Mouse (Mus musculus) frontal cortex, adult (tissue): Measurements from ENCODE around the gene Ces1b.
A peak's percentile ranks its signal among the peaks of the same experiment; 100 is the strongest.

Source experiments
- ATAC-seq: cut with Nextera tagmentation; 2 replicates; pipeline ENCODE4 v1.9.2; 2017; ENCODE audit warnings: mild to moderate bottlenecking, moderate library complexity, mixed read lengths; ENCODE audit not compliant: low TSS enrichment

The Ces1b gene

GRCm38 (mm10) chr8:93079887-93080286 is at the start of gene Ces1b:
Ces1b (minus strand) TSS chr8:93080017.
- no peak for ATAC-seq

- no peak for ATAC-seq
Observed at GRCm38 (mm10) chr8:93126476-93126875, 46.7 kb upstream of the Ces1b start.

GRCm38 (mm10) chr8:93122005-93122404 is 42.2 kb upstream of the Ces1b start:
- ATAC-seq, result no peak

GRCm38 (mm10) chr8:93095376-93095775 is 15.6 kb upstream of the Ces1b start:
- peak; percentile 95 for ATAC-seq

GRCm38 (mm10) chr8:93091324-93091723 is 11.5 kb upstream of the Ces1b start:
- ATAC-seq, result no peak

- ATAC-seq, result no peak
Observed at GRCm38 (mm10) chr8:93088686-93089122, 8.9 kb upstream of the Ces1b start.

- no peak for ATAC-seq
Observed at GRCm38 (mm10) chr8:93088193-93088592, 8.4 kb upstream of the Ces1b start.

GRCm38 (mm10) chr8:93075251-93075650 is 4.6 kb downstream of the Ces1b start:
- ATAC-seq, result no peak

- no peak for ATAC-seq
Observed at GRCm38 (mm10) chr8:93063416-93064117, 16.2 kb downstream of the Ces1b start.

GRCm38 (mm10) chr8:93059185-93059584 is 20.6 kb downstream of the Ces1b start:
- peak; percentile 90 for ATAC-seq

- no peak for ATAC-seq
Observed at GRCm38 (mm10) chr8:93055238-93055637, 24.6 kb downstream of the Ces1b start.

GRCm38 (mm10) chr8:93048510-93049416 is 31.1 kb downstream of the Ces1b start:
- ATAC-seq, result peak; percentile 90

GRCm38 (mm10) chr8:93048092-93048491 is 31.7 kb downstream of the Ces1b start, which contains the start of gene Ces1a:
Ces1a (minus strand) TSS chr8:93048192.
- no peak for ATAC-seq

GRCm38 (mm10) chr8:93043083-93043482 is 36.7 kb downstream of the Ces1b start:
- no peak for ATAC-seq

GRCm38 (mm10) chr8:93040776-93041567 is 38.8 kb downstream of the Ces1b start:
- ATAC-seq, result no peak

GRCm38 (mm10) chr8:93040256-93040655 is 39.6 kb downstream of the Ces1b start:
- peak; percentile 97 for ATAC-seq

GRCm38 (mm10) chr8:93038831-93039230 is 41.0 kb downstream of the Ces1b start:
- no peak for ATAC-seq

- peak; percentile 58; the same call in 1 of the 2 replicates for ATAC-seq
Observed at GRCm38 (mm10) chr8:93030664-93031063, 49.2 kb downstream of the Ces1b start.

GRCm38 (mm10) chr8:93021738-93022137 is 58.1 kb downstream of the Ces1b start:
- no peak for ATAC-seq

GRCm38 (mm10) chr8:93014300-93014699 is 65.5 kb downstream of the Ces1b start:
- ATAC-seq, result no peak

- no peak for ATAC-seq
Observed at GRCm38 (mm10) chr8:93012226-93012625, 67.6 kb downstream of the Ces1b start.

- ATAC-seq, result peak; percentile 91
Observed at GRCm38 (mm10) chr8:93011439-93011838, 68.4 kb downstream of the Ces1b start.
